Mouse (Mus musculus) heart, embryonic 15.5 days (tissue): ENCODE measurements around the gene Usb1. TPM values are rescaled to one million over a fixed set of nuclear protein-coding genes. Genes with fewer than 3 reads are reported as not detected.

Source experiments
- ATAC-seq: fragments of 200-750 bp; cut with Nextera tagmentation; replicated peaks from 2 replicates; pipeline ENCODE4 v1.8.0; 2017; ENCODE audit warnings: low read depth, moderate TSS enrichment; ENCODE audit not compliant: insufficient number of reproducible peaks, insufficient read depth, low FRiP score
- H3K27ac ChIP-seq: fragments of 300-500 bp; sonication (generic); 2 replicates; pipeline ENCODE4 v1.5.1; 2015; ENCODE audit warnings: mild to moderate bottlenecking, inconsistent platforms
- H3K27me3 ChIP-seq: fragments of 300-500 bp; sonication (generic); 2 replicates; pipeline ENCODE4 v1.6.1; 2015; ENCODE audit warnings: inconsistent platforms
- H3K36me3 ChIP-seq: fragments of 300-500 bp; sonication (generic); 2 replicates; pipeline ENCODE4 v1.6.1; 2015; ENCODE audit warnings: mild to moderate bottlenecking, inconsistent platforms
- H3K4me1 ChIP-seq: fragments of 300-500 bp; sonication (generic); replicated peaks from 2 replicates; pipeline ENCODE4 v1.6.1; 2015; ENCODE audit warnings: inconsistent platforms
- H3K4me2 ChIP-seq: fragments of 300-500 bp; sonication (generic); 2 replicates; pipeline ENCODE4 v1.6.1; 2015; ENCODE audit warnings: inconsistent platforms, mild to moderate bottlenecking, moderate library complexity
- H3K4me3 ChIP-seq: fragments of 300-500 bp; sonication (generic); 2 replicates; pipeline ENCODE4 v1.5.1; 2015; ENCODE audit warnings: mild to moderate bottlenecking, inconsistent platforms
- H3K9ac ChIP-seq: fragments of 300-500 bp; sonication (generic); 2 replicates; pipeline ENCODE4 v1.6.1; 2015; ENCODE audit warnings: mild to moderate bottlenecking, inconsistent platforms
- H3K9me3 ChIP-seq: fragments of 300-500 bp; sonication (generic); replicated peaks from 2 replicates; pipeline ENCODE4 v1.6.1; 2016; ENCODE audit warnings: inconsistent platforms
- WGBS: fragments of 180-500 bp; shearing (Covaris S2); methylation state at CpG from one replicate; pipeline ENCODE4 v1.1.7; 2015; ENCODE audit warnings: mixed read lengths; 5-methylcytosine and 5-hydroxymethylcytosine counted together
- polyA plus RNA-seq: library from polyadenylated mRNA; unstranded; fragments of >200 nt; fragmentation: Nextera tagmentation; extraction: Ambion mirVana; gene quantifications from 2 replicates; pipeline ENCODE4 v1.2.1, GENCODE M21; 2015

Usb1 gene
- polyA plus RNA-seq, 1 experiment from 2014 or later, result 26.7 TPM

- peak overlapping the region; percentile 51 for H3K4me2 ChIP-seq
- peak overlapping the region; percentile 92 for H3K27ac ChIP-seq
- WGBS, result 12% methylated on average over 8 of the region's 8 CpGs
- no peaks in the 10 kb centered on the region for H3K27me3 ChIP-seq
- H3K4me1 ChIP-seq, result peaks cover 93% of the 10 kb centered on the region
- no peaks in the 10 kb centered on the region for H3K9me3 ChIP-seq
- peak overlapping the region; percentile 34; the same call in 1 of the 2 replicates for H3K9ac ChIP-seq
- peak; percentile 40; the same call in 1 of the 2 replicates for ATAC-seq
- H3K4me3 ChIP-seq, result no peak overlapping the region
- no peaks in the 10 kb centered on the region for H3K36me3 ChIP-seq
Measured at GRCm38 (mm10) chr8:95358550-95359411, 26.7 kb downstream of the Usb1 start.

GRCm38 (mm10) chr8:95360181-95361015, 28.3 kb downstream of the Usb1 start:
- 9% methylated on average over 7 of the region's 7 CpGs for WGBS
- H3K9ac ChIP-seq, result peak overlapping the region; percentile 50
- peaks cover 85% of the 10 kb centered on the region for H3K4me1 ChIP-seq
- H3K9me3 ChIP-seq, result no peaks in the 10 kb centered on the region
- H3K27ac ChIP-seq, result peak overlapping the region; percentile 92
- no peaks in the 10 kb centered on the region for H3K27me3 ChIP-seq
- peak; percentile 70 for ATAC-seq
- H3K4me3 ChIP-seq, result peak overlapping the region; percentile 4; the same call in 1 of the 2 replicates
- H3K4me2 ChIP-seq, result peak overlapping the region; percentile 51
- H3K36me3 ChIP-seq, result no peaks in the 10 kb centered on the region

- H3K36me3 ChIP-seq, result no peaks in the 10 kb centered on the region
- H3K4me1 ChIP-seq, result peaks cover 83% of the 10 kb centered on the region
- no peaks in the 10 kb centered on the region for H3K27me3 ChIP-seq
- ATAC-seq, result no peak
- H3K27ac ChIP-seq, result peak overlapping the region; percentile 92
- WGBS, result 44% methylated on average over 3 of the region's 3 CpGs
- H3K4me2 ChIP-seq, result peak overlapping the region; percentile 51
- H3K4me3 ChIP-seq, result no peak overlapping the region
- H3K9me3 ChIP-seq, result no peaks in the 10 kb centered on the region
- peak overlapping the region; percentile 50 for H3K9ac ChIP-seq
Measured at GRCm38 (mm10) chr8:95361016-95361341, 28.9 kb downstream of the Usb1 start.

- peaks cover 79% of the 10 kb centered on the region for H3K4me1 ChIP-seq
- no peak overlapping the region for H3K9ac ChIP-seq
- H3K27ac ChIP-seq, result peak overlapping the region; percentile 92
Measured at GRCm38 (mm10) chr8:95362272-95362671, 30.2 kb downstream of the Usb1 start.

GRCm38 (mm10) chr8:95363849-95364248, 31.8 kb downstream of the Usb1 start:
- H3K36me3 ChIP-seq, result peaks cover 18% of the 10 kb centered on the region
- H3K9ac ChIP-seq, result no peak overlapping the region
- no peaks in the 10 kb centered on the region for H3K9me3 ChIP-seq
- WGBS, result 87% methylated on average over 2 of the region's 2 CpGs
- ATAC-seq, result no peak
- peaks cover 63% of the 10 kb centered on the region for H3K4me1 ChIP-seq
- no peak overlapping the region for H3K4me2 ChIP-seq
- H3K27me3 ChIP-seq, result no peaks in the 10 kb centered on the region
- no peak overlapping the region for H3K27ac ChIP-seq
- H3K4me3 ChIP-seq, result no peak overlapping the region

More at GRCm38 (mm10) chr8:95362272-95362671, 30.2 kb downstream of the Usb1 start:
- ATAC-seq, result no peak
- Histone ChIP-seq H3K4me3 (no peak overlapping the region), H3K27me3 (no peaks in the 10 kb centered on the region), H3K36me3 (peaks cover 6% of the 10 kb centered on the region; the same call in 1 of the 2 replicates), H3K4me2 (no peak overlapping the region), H3K9me3 (no peaks in the 10 kb centered on the region)
- 44% methylated on average over 6 of the region's 6 CpGs for WGBS

GRCm38 (mm10) chr8:95369581-95370326, 37.7 kb downstream of the Usb1 start:
- Histone ChIP-seq H3K36me3 (peaks cover 59% of the 10 kb centered on the region), H3K4me2 (peak overlapping the region; percentile 23; the same call in 1 of the 2 replicates), H3K9me3 (no peaks in the 10 kb centered on the region), H3K4me3 (no peak overlapping the region; the same call in 1 of the 2 replicates), H3K4me1 (peaks cover 55% of the 10 kb centered on the region), H3K9ac (no peak overlapping the region), H3K27me3 (no peaks in the 10 kb centered on the region), H3K27ac (0 out of 2 replicates have a peak overlapping the region, but pooled peaks have one; percentile 4)
- ATAC-seq, result no peak; the same call in 1 of the 2 replicates
- 51% methylated on average over 20 of the region's 20 CpGs for WGBS

GRCm38 (mm10) chr8:95373389-95374002, 41.4 kb downstream of the Usb1 start:
- no peak for ATAC-seq
- 53% methylated on average over 12 of the region's 12 CpGs for WGBS

GRCm38 (mm10) chr8:95374429-95374828, 42.3 kb downstream of the Usb1 start:
- Histone ChIP-seq H3K9me3 (no peaks in the 10 kb centered on the region), H3K4me2 (no peak overlapping the region), H3K27me3 (no peaks in the 10 kb centered on the region), H3K9ac (no peak overlapping the region), H3K4me3 (no peak overlapping the region), H3K36me3 (peaks cover 38% of the 10 kb centered on the region; the same call in 1 of the 2 replicates), H3K4me1 (peaks cover 58% of the 10 kb centered on the region), H3K27ac (no peak overlapping the region)
- no peak for ATAC-seq
- 74% methylated on average over 3 of the region's 3 CpGs for WGBS

More at GRCm38 (mm10) chr8:95373389-95374002, 41.4 kb downstream of the Usb1 start:
- Histone ChIP-seq H3K27me3 (no peaks in the 10 kb centered on the region), H3K4me3 (no peak overlapping the region), H3K9ac (no peak overlapping the region), H3K36me3 (peaks cover 43% of the 10 kb centered on the region; the same call in 1 of the 2 replicates), H3K9me3 (no peaks in the 10 kb centered on the region), H3K27ac (peak overlapping the region; percentile 54), H3K4me1 (peaks cover 63% of the 10 kb centered on the region), H3K4me2 (no peak overlapping the region)

GRCm38 (mm10) chr8:95375374-95375930, 43.4 kb downstream of the Usb1 start:
- H3K4me2 ChIP-seq, result no peak overlapping the region
- H3K27me3 ChIP-seq, result no peaks in the 10 kb centered on the region
- peaks cover 52% of the 10 kb centered on the region for H3K4me1 ChIP-seq
- H3K36me3 ChIP-seq, result peaks cover 30% of the 10 kb centered on the region; the same call in 1 of the 2 replicates
- WGBS, result 76% methylated on average over 7 of the region's 7 CpGs
- no peak overlapping the region for H3K4me3 ChIP-seq
- no peaks in the 10 kb centered on the region for H3K9me3 ChIP-seq
- no peak overlapping the region for H3K9ac ChIP-seq
- no peak for ATAC-seq
- H3K27ac ChIP-seq, result no peak overlapping the region

GRCm38 (mm10) chr8:95376309-95376999, 44.4 kb downstream of the Usb1 start:
- no peak overlapping the region for H3K9ac ChIP-seq
- peaks cover 20% of the 10 kb centered on the region; the same call in 1 of the 2 replicates for H3K36me3 ChIP-seq
- H3K4me3 ChIP-seq, result no peak overlapping the region
- no peaks in the 10 kb centered on the region for H3K27me3 ChIP-seq
- WGBS, result 66% methylated on average over 12 of the region's 12 CpGs
- H3K4me1 ChIP-seq, result peaks cover 52% of the 10 kb centered on the region
- ATAC-seq, result no peak; the same call in 1 of the 2 replicates
- no peak overlapping the region for H3K4me2 ChIP-seq
- H3K27ac ChIP-seq, result peak overlapping the region; percentile 81; the same call in 1 of the 2 replicates
- H3K9me3 ChIP-seq, result no peaks in the 10 kb centered on the region
